20 mouse cellular contexts compared by ENCODE assay signal in genomic region chr10:81345162-81345534, GRCm38 (mm10). TPM values are rescaled to one million over a fixed set of nuclear protein-coding genes. Genes with fewer than 3 reads are reported as not detected.
"Had no signal": no experiment of that assay in that cellular context is flagged by ENCODE, and none has a peak within 500 bp of the region (broad histone marks: within the 10 kb centered on the region; RNA-seq: fewer than 3 reads in every experiment).

No protein-coding gene starts in this region.

- H3K9ac ChIP-seq: liver, embryonic 13.5 days; neural tube, embryonic 12.5 days; neural tube, embryonic 15.5 days; stomach, embryonic 15.5 days had no signal

- H3K36me3 ChIP-seq: neural tube, embryonic 15.5 days had no signal

- H3K27ac ChIP-seq: liver, embryonic 13.5 days; neural tube, embryonic 12.5 days; neural tube, embryonic 15.5 days; stomach, embryonic 15.5 days had no signal

- DNase-seq: kidney, postnatal 14 days; kidney, postnatal 4 days; liver, embryonic 13.5 days; lung, adult 2 months; lung, postnatal 14 days; lung, postnatal 4 days; midbrain, embryonic 14.5 days; right cerebral cortex, adult 18-20 months; right cerebral cortex, postnatal 14 days; right cerebral cortex, postnatal 4 days; thymus, postnatal 25 days had no signal

- H3K4me3 ChIP-seq: liver, embryonic 13.5 days; neural tube, embryonic 12.5 days; neural tube, embryonic 15.5 days; stomach, embryonic 15.5 days had no signal

- H3K4me2 ChIP-seq: liver, embryonic 13.5 days; midbrain, embryonic 11.5 days; neural tube, embryonic 12.5 days; neural tube, embryonic 15.5 days; stomach, embryonic 15.5 days had no signal

- H3K9me3 ChIP-seq: liver, embryonic 13.5 days; neural tube, embryonic 12.5 days; neural tube, embryonic 15.5 days; stomach, embryonic 15.5 days had no signal

RNA-seq across cellular contexts. Expression of gene Gipc3, which starts 2.1 kb away (rescaled TPM):
- total RNA-seq: megakaryocyte-erythroid progenitor cell, adult 5-6 weeks had no signal
- polyA plus RNA-seq: limb, embryonic 11.5 days; liver, embryonic 13.5 days; liver, embryonic 16.5 days; midbrain, embryonic 14.5 days; midbrain, postnatal 0 days; neural tube, embryonic 12.5 days; neural tube, embryonic 15.5 days had no signal

RNA-seq across cellular contexts. Expression of gene 4930404N11Rik, which starts 20.5 kb away (rescaled TPM):
- total RNA-seq: liver, adult 2 months; midbrain, postnatal 0 days had no signal
- polyA plus RNA-seq: midbrain, embryonic 11.5 days had no signal
